In the genomic region with DNA sequence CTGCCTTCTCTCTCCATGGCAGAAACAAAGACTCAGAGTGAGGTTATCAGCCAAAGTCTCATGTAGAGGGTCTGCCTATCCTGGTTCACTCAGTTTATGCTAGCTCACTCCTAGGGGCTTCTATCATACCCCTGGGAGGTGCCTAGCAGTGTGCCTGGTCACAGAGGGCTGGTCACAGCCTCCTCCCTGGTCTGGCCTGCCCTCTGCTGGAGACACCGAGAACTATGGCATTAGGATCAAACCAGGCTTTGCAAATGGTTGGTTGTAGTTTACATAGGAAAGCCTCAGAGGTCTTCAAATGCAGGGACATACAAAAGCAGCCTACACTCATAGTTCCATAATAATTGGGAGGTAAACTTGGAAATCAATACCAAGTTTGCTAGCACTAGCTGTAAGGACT, we compare ENCODE assay signal across 10 mouse cellular contexts. TPM values are rescaled to one million over a fixed set of nuclear protein-coding genes. Genes with fewer than 3 reads are reported as not detected.
DNase-seq lines count a peak whose midpoint lies in the region; ATAC-seq and TF ChIP-seq lines count a peak whose summit lies in the region.
"Had no signal": no experiment of that assay in that cellular context is flagged by ENCODE, and none has a peak within 500 bp of the region (broad histone marks: within the 10 kb centered on the region; RNA-seq: fewer than 3 reads in every experiment).

No protein-coding gene starts in this region.

- no peak for TF ChIP-seq EP300 in liver, embryonic 14.5 days (IDR thresholded peaks at IDR 0.05; ENCODE audit: low read depth)

- intact Hi-C loops in left cerebral cortex, adult 2 months (cut with DNase I) = loop anchor here (2.0 kb wide), 2 partner anchors 29 to 75 kb away; no protein-coding TSS in a partner anchor

- peak; percentile 91 for TF ChIP-seq CTCF in left cerebral cortex, adult 2 months (IDR thresholded peaks at IDR 0.05)
- peak; percentile 84 for TF ChIP-seq CTCF in cortical plate, adult 2 months (IDR thresholded peaks at IDR 0.05; ENCODE audit: extremely low read depth, insufficient read depth, low read length)
- TF ChIP-seq CTCF in liver, embryonic 14.5 days (IDR thresholded peaks at IDR 0.05; ENCODE audit: low read depth) = peak; percentile 86

- WGBS in liver, embryonic 14.5 days (ENCODE audit: insufficient replicate concordance) = 0% methylated on average over 1 of the region's 1 CpGs

- H3K27me3 ChIP-seq in liver, embryonic 14.5 days (ENCODE audit: control insufficient read depth, insufficient read depth, low read length) = no peaks in the 10 kb centered on the region
- H3K27me3 ChIP-seq: neural tube, embryonic 12.5 days had no signal

- H3K36me3 ChIP-seq in liver, embryonic 14.5 days (replicated peaks; ENCODE audit: control insufficient read depth, insufficient read depth, low read depth) = no peaks in the 10 kb centered on the region
- H3K36me3 ChIP-seq: neural tube, embryonic 12.5 days had no signal

- no peak overlapping the region for H3K4me3 ChIP-seq in left cerebral cortex, adult 2 months
- H3K4me3 ChIP-seq in cortical plate, adult 2 months (ENCODE audit: insufficient read depth, low read length) = no peak overlapping the region
- H3K4me3 ChIP-seq in liver, embryonic 14.5 days (ENCODE audit: insufficient read depth in 1 of 2, low read depth in 2 of 2, low read length in 2 of 2) = no peak overlapping the region
- H3K4me3 ChIP-seq: neural tube, embryonic 12.5 days had no signal

- H3K9me3 ChIP-seq in liver, embryonic 14.5 days (ENCODE audit: control insufficient read depth, low read length) = no peaks in the 10 kb centered on the region
- H3K9me3 ChIP-seq: neural tube, embryonic 12.5 days had no signal

- H3K4me1 ChIP-seq in cortical plate, adult 2 months (ENCODE audit: control insufficient read depth, insufficient read depth, low read length) = no peaks in the 10 kb centered on the region
- H3K4me1 ChIP-seq in liver, embryonic 14.5 days (replicated peaks; ENCODE audit: control insufficient read depth in 2 of 2, insufficient read depth in 2 of 2, low read length in 1 of 2) = no peaks in the 10 kb centered on the region
- H3K4me1 ChIP-seq: neural tube, embryonic 12.5 days had no signal

- ATAC-seq in cerebellum, adult (ENCODE audit: insufficient number of reproducible peaks, low FRiP score, low TSS enrichment) = no peak
- ATAC-seq in liver, embryonic 14.5 days (ENCODE audit: insufficient read depth) = no peak

- H3K9ac ChIP-seq in liver, embryonic 14.5 days (replicated peaks) = no peak overlapping the region
- H3K9ac ChIP-seq: neural tube, embryonic 12.5 days had no signal

- DNase-seq in cerebellum, adult 18-20 months = peak; percentile 43 to 45
- DNase-seq in left cerebral cortex, adult 2 months (ENCODE audit: extremely low spot score in 1 of 2, low spot score in 2 of 2) = peak; percentile 41 to 72
- no peak for DNase-seq in left cerebral cortex, adult 11 months (ENCODE audit: low spot score)
- DNase-seq in NIH3T3 (ENCODE audit: low read depth) = peak; percentile 71
- DNase-seq in liver, embryonic 14.5 days (ENCODE audit: low read depth in 3 of 3, low spot score in 3 of 3) = peak in 1 of 3 experiments; percentile 6
- DNase-seq in testis, postnatal 10 days (ENCODE audit: low spot score) = peak; percentile 82

- H3K27ac ChIP-seq in left cerebral cortex, adult 2 months = no peak overlapping the region
- no peak overlapping the region for H3K27ac ChIP-seq in cortical plate, adult 2 months (ENCODE audit: insufficient read depth, low read length)
- no peak overlapping the region for H3K27ac ChIP-seq in liver, embryonic 14.5 days
- H3K27ac ChIP-seq: neural tube, embryonic 12.5 days had no signal

- H3K4me2 ChIP-seq in liver, embryonic 14.5 days (ENCODE audit: low read depth) = no peak overlapping the region
- H3K4me2 ChIP-seq: neural tube, embryonic 12.5 days had no signal

- no peak for TF ChIP-seq POLR2A in cortical plate, adult 2 months (IDR thresholded peaks at IDR 0.05; ENCODE audit: extremely low read depth, insufficient read depth, low read length)

RNA-seq across cellular contexts. Expression of a gene that starts 2.4 kb away (rescaled TPM):
- total RNA-seq in left cerebral cortex, adult 2 months (2021) = not detected
- 0.13 and 0.76 TPM in 2 replicates for polyA plus RNA-seq in cortical plate, adult 2 months (2012; rRNA removed)
- polyA plus RNA-seq in liver, embryonic 14.5 days (2012; rRNA removed) = 0.11 and 0.12 TPM in 2 replicates
- 0.44 TPM in 1 of 2 replicates, not detected in the other for polyA plus RNA-seq in liver, embryonic 14.5 days (2014; fragmentation: Nextera tagmentation; extraction: Ambion mirVana)
- polyA plus RNA-seq: neural tube, embryonic 12.5 days had no signal

RNA-seq across cellular contexts. Expression of a gene that starts 5.3 kb away (rescaled TPM):
- total RNA-seq in left cerebral cortex, adult 2 months (2021) = not detected
- not detected in 2 replicates for polyA plus RNA-seq in cortical plate, adult 2 months (2012; rRNA removed)
- 0.51 and 0.93 TPM in 2 replicates for polyA plus RNA-seq in liver, embryonic 14.5 days (2012; rRNA removed)
- 0.49 and 0.53 TPM in 2 replicates for polyA plus RNA-seq in liver, embryonic 14.5 days (2014; fragmentation: Nextera tagmentation; extraction: Ambion mirVana)
- total RNA-seq: layer of hippocampus, adult 18-20 months had no signal

RNA-seq across cellular contexts. Expression of a gene that starts 18.4 kb away (rescaled TPM):
- total RNA-seq in left cerebral cortex, adult 2 months (2021) = not detected
- 0.06 TPM in 1 of 2 replicates, not detected in the other for polyA plus RNA-seq in cortical plate, adult 2 months (2012; rRNA removed)
- not detected in 2 replicates for polyA plus RNA-seq in liver, embryonic 14.5 days (2012; rRNA removed)
- not detected in 2 replicates for polyA plus RNA-seq in liver, embryonic 14.5 days (2014; fragmentation: Nextera tagmentation; extraction: Ambion mirVana)
- total RNA-seq: layer of hippocampus, adult 18-20 months had no signal
- polyA plus RNA-seq: neural tube, embryonic 12.5 days had no signal

RNA-seq across cellular contexts. Expression of a gene that starts 45.3 kb away (rescaled TPM):
- not detected for total RNA-seq in left cerebral cortex, adult 2 months (2021)
- polyA plus RNA-seq in cortical plate, adult 2 months (2012; rRNA removed) = not detected in 2 replicates
- polyA plus RNA-seq in liver, embryonic 14.5 days (2012; rRNA removed) = not detected in 2 replicates
- not detected in 2 replicates for polyA plus RNA-seq in liver, embryonic 14.5 days (2014; fragmentation: Nextera tagmentation; extraction: Ambion mirVana)
- total RNA-seq: layer of hippocampus, adult 18-20 months had no signal
- polyA plus RNA-seq: neural tube, embryonic 12.5 days had no signal

RNA-seq across cellular contexts. Expression of a gene that starts 55.3 kb away (rescaled TPM):
- not detected for total RNA-seq in left cerebral cortex, adult 2 months (2021)
- not detected in 2 replicates for polyA plus RNA-seq in cortical plate, adult 2 months (2012; rRNA removed)
- not detected in 2 replicates for polyA plus RNA-seq in liver, embryonic 14.5 days (2012; rRNA removed)
- polyA plus RNA-seq in liver, embryonic 14.5 days (2014; fragmentation: Nextera tagmentation; extraction: Ambion mirVana) = not detected in 2 replicates
- total RNA-seq: layer of hippocampus, adult 18-20 months had no signal
- polyA plus RNA-seq: neural tube, embryonic 12.5 days had no signal
